Mouse (Mus musculus) liver, embryonic 16.5 days (tissue): ENCODE results near the gene Mief2. TPM values are rescaled to one million over a fixed set of nuclear protein-coding genes. Genes with fewer than 3 reads are reported as not detected.

ENCODE experiments used
- ATAC-seq: fragments of 200-750 bp; cut with Nextera tagmentation; 2 replicates; pipeline ENCODE4 v1.8.0; 2017; ENCODE audit warnings: low read depth, mild to moderate bottlenecking, moderate number of reproducible peaks, moderate library complexity
- H3K27ac ChIP-seq: fragments of 300-500 bp; sonication (generic); 2 replicates; pipeline ENCODE4 v1.5.1; 2014; ENCODE audit warnings: mild to moderate bottlenecking, low read length
- H3K27me3 ChIP-seq: fragments of 300-500 bp; sonication (generic); 2 replicates; pipeline ENCODE4 v1.6.1; 2014; ENCODE audit warnings: low read depth, low read length, mixed read lengths; ENCODE audit not compliant: control insufficient read depth, insufficient read depth
- H3K36me3 ChIP-seq: fragments of 300-500 bp; sonication (generic); 2 replicates; pipeline ENCODE4 v1.6.1; 2014; ENCODE audit warnings: mild to moderate bottlenecking; ENCODE audit not compliant: control insufficient read depth, insufficient read depth
- H3K4me1 ChIP-seq: fragments of 300-500 bp; sonication (generic); 2 replicates; pipeline ENCODE4 v1.6.1; 2014; ENCODE audit warnings: low read depth, low read length, mixed read lengths; ENCODE audit not compliant: control insufficient read depth
- H3K4me2 ChIP-seq: fragments of 300-500 bp; sonication (generic); 2 replicates; pipeline ENCODE4 v1.6.1; 2014; ENCODE audit warnings: low read depth, low read length, mixed read lengths
- H3K4me3 ChIP-seq: fragments of 300-500 bp; sonication (generic); 2 replicates; pipeline ENCODE4 v1.5.1; 2014; ENCODE audit warnings: low read depth, mild to moderate bottlenecking, low read length
- H3K9ac ChIP-seq: fragments of 300-500 bp; sonication (generic); 2 replicates; pipeline ENCODE4 v1.6.1; 2014; ENCODE audit warnings: low read depth, low read length
- H3K9me3 ChIP-seq: fragments of 300-500 bp; sonication (generic); replicated peaks from 2 replicates; pipeline ENCODE4 v1.6.1; 2016; ENCODE audit warnings: low read length; ENCODE audit not compliant: control insufficient read depth
- WGBS: fragments of 180-500 bp; shearing (Covaris S2); extraction: QIAGEN DNeasy Blood & Tissue Kit; methylation state at CpG from one replicate; pipeline ENCODE4 v1.1.7; 2014; ENCODE audit not compliant: insufficient replicate concordance; 5-methylcytosine and 5-hydroxymethylcytosine counted together
- polyA plus RNA-seq: library from polyadenylated mRNA; unstranded; fragments of >200 nt; fragmentation: Nextera tagmentation; extraction: Ambion mirVana; gene quantifications from 2 replicates; pipeline ENCODE4 v1.2.1, GENCODE M21; 2015

The Mief2 gene
- polyA plus RNA-seq, 1 experiment from 2014 or later = 2.3 TPM

DNA sequence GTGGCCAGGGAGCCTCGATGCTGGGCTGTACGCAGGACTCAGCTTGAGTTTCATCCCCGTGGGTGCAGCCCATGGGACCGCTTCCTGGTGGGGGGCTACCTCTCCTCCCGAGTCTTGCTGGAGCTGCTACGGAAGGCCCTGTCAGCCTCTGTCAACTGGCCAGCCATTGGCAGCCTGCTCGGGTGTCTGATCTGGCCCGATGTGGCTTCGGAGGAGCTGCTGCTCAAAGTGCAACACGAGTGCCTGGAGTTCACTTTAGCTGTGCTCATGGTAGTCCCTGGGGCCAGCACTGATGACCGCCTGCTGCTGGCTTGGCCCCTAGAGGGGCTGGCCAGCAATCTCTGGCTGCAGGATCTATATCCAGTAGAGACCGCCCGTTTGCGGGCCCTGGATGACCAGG lies 3.1 kb downstream of the Mief2 start:
- no peaks in the 10 kb centered on the region for H3K9me3 ChIP-seq
- H3K4me2 ChIP-seq = no peak overlapping the region
- 76% methylated on average over 14 of the region's 14 CpGs for WGBS
- ATAC-seq = no peak
- peaks cover 28% of the 10 kb centered on the region for H3K4me1 ChIP-seq
- H3K27ac ChIP-seq = no peak overlapping the region
- no peaks in the 10 kb centered on the region for H3K27me3 ChIP-seq
- no peak overlapping the region for H3K4me3 ChIP-seq
- no peak overlapping the region for H3K9ac ChIP-seq
- H3K36me3 ChIP-seq = no peaks in the 10 kb centered on the region

- H3K27ac ChIP-seq = no peak overlapping the region
- H3K9me3 ChIP-seq = no peaks in the 10 kb centered on the region
- peaks cover 6% of the 10 kb centered on the region for H3K4me1 ChIP-seq
- no peaks in the 10 kb centered on the region for H3K27me3 ChIP-seq
- no peak overlapping the region for H3K4me2 ChIP-seq
- WGBS = 59% methylated on average over 2 of the region's 2 CpGs
- H3K9ac ChIP-seq = no peak overlapping the region
- H3K4me3 ChIP-seq = no peak overlapping the region
- no peak for ATAC-seq
- H3K36me3 ChIP-seq = no peaks in the 10 kb centered on the region; the same call in 1 of the 2 replicates
Measured at GRCm38 (mm10) chr11:60734206-60734605, 6.0 kb downstream of the Mief2 start.

- Histone ChIP-seq H3K36me3 (no peaks in the 10 kb centered on the region; the same call in none of the 2 replicates), H3K27me3 (no peaks in the 10 kb centered on the region), H3K9ac (no peak overlapping the region), H3K4me2 (no peak overlapping the region), H3K4me3 (no peak overlapping the region), H3K27ac (no peak overlapping the region), H3K4me1 (peaks cover 3% of the 10 kb centered on the region; the same call in 1 of the 2 replicates), H3K9me3 (no peaks in the 10 kb centered on the region)
- 73% methylated on average over 5 of the region's 5 CpGs for WGBS
- ATAC-seq = no peak
Measured at GRCm38 (mm10) chr11:60735191-60735590, 7.0 kb downstream of the Mief2 start.

GRCm38 (mm10) chr11:60736491-60736890 lies 8.3 kb downstream of the Mief2 start:
- Histone ChIP-seq H3K9ac (no peak overlapping the region), H3K27me3 (no peaks in the 10 kb centered on the region), H3K4me2 (no peak overlapping the region), H3K4me3 (no peak overlapping the region), H3K27ac (no peak overlapping the region), H3K36me3 (no peaks in the 10 kb centered on the region; the same call in none of the 2 replicates), H3K4me1 (peaks cover 3% of the 10 kb centered on the region; the same call in 1 of the 2 replicates), H3K9me3 (no peaks in the 10 kb centered on the region)
- 59% methylated on average over 3 of the region's 3 CpGs for WGBS
- no peak for ATAC-seq

GRCm38 (mm10) chr11:60737450-60737849 lies 9.3 kb downstream of the Mief2 start:
- peak; percentile 37; the same call in 1 of the 2 replicates for ATAC-seq

DNA sequence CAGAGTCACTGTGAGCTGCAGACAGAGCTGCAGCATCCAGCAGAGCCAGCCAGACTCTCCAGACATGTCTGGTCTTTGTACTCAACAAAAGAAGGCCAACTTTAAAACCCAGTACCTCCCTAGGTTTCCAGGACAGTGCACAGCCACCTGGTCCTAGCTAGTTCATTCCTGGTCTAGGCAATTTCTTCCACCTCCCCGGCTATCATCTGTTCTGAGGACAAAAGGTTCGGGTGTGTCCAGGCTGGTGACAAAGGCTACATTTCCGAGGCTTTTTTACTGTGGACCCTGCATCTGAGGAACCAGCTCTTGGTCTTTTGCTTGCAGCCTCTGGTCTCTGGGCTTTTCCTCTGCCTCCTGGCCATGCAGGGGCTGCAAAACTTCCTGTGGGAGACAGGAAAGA lies 12.1 kb downstream of the Mief2 start:
- Histone ChIP-seq H3K36me3 (peaks cover 5% of the 10 kb centered on the region), H3K27me3 (no peaks in the 10 kb centered on the region), H3K9ac (no peak overlapping the region), H3K4me1 (peaks cover 3% of the 10 kb centered on the region; the same call in 1 of the 2 replicates), H3K4me3 (no peak overlapping the region), H3K4me2 (no peak overlapping the region), H3K9me3 (no peaks in the 10 kb centered on the region), H3K27ac (no peak overlapping the region)
- 75% methylated on average over 3 of the region's 3 CpGs for WGBS
- no peak for ATAC-seq

More at GRCm38 (mm10) chr11:60737450-60737849, 9.3 kb downstream of the Mief2 start:
- H3K4me3 ChIP-seq = no peak overlapping the region
- H3K9me3 ChIP-seq = no peaks in the 10 kb centered on the region
- H3K27me3 ChIP-seq = no peaks in the 10 kb centered on the region
- peaks cover 3% of the 10 kb centered on the region; the same call in 1 of the 2 replicates for H3K4me1 ChIP-seq
- H3K36me3 ChIP-seq = no peaks in the 10 kb centered on the region; the same call in none of the 2 replicates
- H3K27ac ChIP-seq = no peak overlapping the region
- no peak overlapping the region for H3K9ac ChIP-seq
- no peak overlapping the region for H3K4me2 ChIP-seq

GRCm38 (mm10) chr11:60755570-60755969 lies 27.4 kb downstream of the Mief2 start:
- H3K27me3 ChIP-seq = no peaks in the 10 kb centered on the region
- no peak for ATAC-seq
- no peak overlapping the region for H3K27ac ChIP-seq
- H3K9me3 ChIP-seq = no peaks in the 10 kb centered on the region
- H3K9ac ChIP-seq = no peak overlapping the region
- no peak overlapping the region for H3K4me2 ChIP-seq
- H3K36me3 ChIP-seq = peaks cover 16% of the 10 kb centered on the region
- 83% methylated on average over 7 of the region's 7 CpGs for WGBS
- H3K4me3 ChIP-seq = no peak overlapping the region
- H3K4me1 ChIP-seq = no peaks in the 10 kb centered on the region

DNA sequence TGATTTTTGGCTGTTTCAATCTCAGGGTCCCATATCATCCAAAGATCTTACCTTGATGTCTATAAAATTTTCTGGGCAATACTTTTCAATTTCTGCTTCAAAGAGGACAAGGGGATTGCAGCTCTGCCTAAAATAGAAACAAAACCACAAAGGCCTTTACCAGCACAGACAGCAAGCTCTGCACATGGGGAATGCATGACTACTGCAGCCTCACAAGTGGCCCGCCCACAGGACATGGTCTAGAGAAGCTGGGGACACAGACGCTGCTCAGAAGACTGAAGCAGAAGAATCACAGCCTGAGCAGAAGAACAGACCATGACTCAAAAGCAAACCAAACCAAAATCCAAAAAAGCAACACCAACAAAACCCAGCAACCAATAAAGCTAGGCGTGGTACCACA lies 33.5 kb downstream of the Mief2 start:
- Histone ChIP-seq H3K4me2 (no peak overlapping the region), H3K4me1 (no peaks in the 10 kb centered on the region), H3K9me3 (no peaks in the 10 kb centered on the region), H3K9ac (no peak overlapping the region), H3K4me3 (no peak overlapping the region), H3K36me3 (peaks cover 4% of the 10 kb centered on the region), H3K27me3 (no peaks in the 10 kb centered on the region), H3K27ac (no peak overlapping the region)
- no peak for ATAC-seq
- WGBS = 65% methylated on average over 3 of the region's 3 CpGs

GRCm38 (mm10) chr11:60766969-60767368 lies 38.8 kb downstream of the Mief2 start:
- Histone ChIP-seq H3K27me3 (no peaks in the 10 kb centered on the region), H3K4me1 (no peaks in the 10 kb centered on the region), H3K4me2 (no peak overlapping the region), H3K36me3 (no peaks in the 10 kb centered on the region), H3K9me3 (no peaks in the 10 kb centered on the region), H3K4me3 (no peak overlapping the region), H3K9ac (no peak overlapping the region), H3K27ac (no peak overlapping the region)
- ATAC-seq = no peak
- 31% methylated on average over 4 of the region's 4 CpGs for WGBS
